Mouse (Mus musculus) yolk sac, embryonic 10.5 days (tissue): ENCODE results near the gene Asic2.

ENCODE experiments used
- DNase-seq: peaks from one replicate; pipeline ENCODE4 v3.0.0-alpha.2; 2017; ENCODE audit warnings: low spot score

Gene Asic2

GRCm38 (mm10) chr11:81954398-81954797 lies 13.9 kb downstream of the Asic2 start:
- DNase-seq, result no peak

GRCm38 (mm10) chr11:81948021-81948420 lies 20.2 kb downstream of the Asic2 start:
- DNase-seq, result no peak

- no peak for DNase-seq
Observed at GRCm38 (mm10) chr11:81942167-81942566, 26.1 kb downstream of the Asic2 start.

- no peak for DNase-seq
Observed at GRCm38 (mm10) chr11:81940988-81941387, 27.3 kb downstream of the Asic2 start.

- DNase-seq, result no peak
Observed at GRCm38 (mm10) chr11:81937516-81937915, 30.7 kb downstream of the Asic2 start.

- DNase-seq, result no peak
Observed at GRCm38 (mm10) chr11:81926393-81926792, 41.9 kb downstream of the Asic2 start.

DNA sequence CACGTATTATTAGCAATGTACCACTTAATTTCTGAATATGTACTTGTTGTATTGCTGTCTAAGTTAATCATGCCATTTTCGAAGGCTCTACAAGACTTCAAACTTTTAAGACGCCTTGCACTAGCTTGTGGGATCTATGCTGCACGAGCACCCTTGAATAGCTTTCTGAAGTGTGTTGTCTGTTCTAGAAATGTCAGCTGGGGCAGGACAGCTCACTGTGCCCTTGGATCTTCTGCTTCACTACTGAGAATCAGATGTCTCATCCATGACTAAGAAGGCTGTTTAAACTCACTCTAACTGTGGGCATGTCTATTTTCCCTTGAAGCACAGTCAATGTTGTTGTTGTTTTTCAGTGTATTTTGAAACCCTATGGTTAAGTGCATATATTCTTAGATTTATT lies 44.6 kb downstream of the Asic2 start:
- no peak for DNase-seq

GRCm38 (mm10) chr11:81923096-81923495 lies 45.2 kb downstream of the Asic2 start:
- DNase-seq, result no peak

DNA sequence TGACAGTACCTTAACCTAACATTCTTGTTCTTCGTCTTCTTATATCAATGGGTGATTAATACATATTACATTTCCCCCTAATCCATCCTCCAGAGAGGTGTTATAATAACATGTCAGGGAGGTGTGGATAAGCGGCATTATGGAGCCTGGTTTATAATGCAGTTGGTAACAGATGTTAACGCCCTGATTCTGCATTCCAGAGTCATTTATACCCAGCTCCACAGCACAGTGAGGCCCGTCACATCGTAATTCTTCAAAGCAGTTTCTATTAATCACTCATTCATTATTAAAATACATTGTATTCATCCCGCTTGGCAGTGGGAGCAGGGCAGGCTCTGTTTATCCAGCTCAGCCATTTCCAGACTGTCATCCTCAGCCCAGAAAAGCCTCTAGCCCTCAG lies 52.8 kb downstream of the Asic2 start:
- DNase-seq, result no peak

GRCm38 (mm10) chr11:81913071-81913470 lies 55.2 kb downstream of the Asic2 start:
- no peak for DNase-seq

GRCm38 (mm10) chr11:81909397-81909894 lies 58.8 kb downstream of the Asic2 start:
- no peak for DNase-seq

DNA sequence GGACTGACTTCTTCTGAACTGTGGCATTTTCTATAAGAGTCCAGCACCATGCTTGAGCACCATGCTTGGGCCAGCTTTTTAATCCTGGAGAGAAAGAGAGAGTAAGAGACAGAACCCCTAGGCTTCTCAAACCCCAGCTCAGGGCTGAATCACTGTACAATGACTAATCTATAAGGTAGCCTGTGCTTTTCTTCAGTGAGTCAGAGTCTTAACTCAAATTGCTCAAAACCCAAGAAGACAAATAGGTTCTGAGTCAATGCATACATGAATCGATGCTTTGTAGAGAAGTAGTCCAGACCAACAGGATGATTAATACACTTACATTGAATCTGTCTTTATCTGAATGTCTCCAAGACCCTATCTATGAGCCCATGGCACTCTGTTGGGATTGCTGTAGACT lies 59.5 kb downstream of the Asic2 start:
- DNase-seq, result no peak

DNA sequence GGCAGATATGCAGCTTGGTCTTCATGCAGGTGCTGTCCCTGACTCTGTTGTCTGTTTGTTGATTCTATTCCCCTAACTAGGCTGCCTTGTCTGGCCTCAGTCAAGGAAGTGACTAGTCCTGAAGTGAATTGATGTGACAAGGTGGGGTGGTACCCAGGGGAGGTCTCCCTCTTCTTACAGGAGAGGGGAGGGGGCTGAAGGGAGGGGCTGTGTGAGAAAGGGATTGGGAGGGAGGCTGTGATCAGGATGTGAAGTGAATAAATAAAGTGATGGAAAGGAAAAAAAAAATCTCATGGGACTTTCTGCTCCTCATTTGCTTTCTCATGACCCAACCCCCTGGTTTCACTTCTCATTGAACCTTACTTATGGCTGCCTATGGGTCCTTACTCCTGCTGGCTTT lies 65.9 kb downstream of the Asic2 start:
- DNase-seq, result no peak

- DNase-seq, result no peak
Observed at GRCm38 (mm10) chr11:81897547-81898354, 70.5 kb downstream of the Asic2 start.

GRCm38 (mm10) chr11:81896511-81896910 lies 71.7 kb downstream of the Asic2 start:
- DNase-seq, result no peak

DNA sequence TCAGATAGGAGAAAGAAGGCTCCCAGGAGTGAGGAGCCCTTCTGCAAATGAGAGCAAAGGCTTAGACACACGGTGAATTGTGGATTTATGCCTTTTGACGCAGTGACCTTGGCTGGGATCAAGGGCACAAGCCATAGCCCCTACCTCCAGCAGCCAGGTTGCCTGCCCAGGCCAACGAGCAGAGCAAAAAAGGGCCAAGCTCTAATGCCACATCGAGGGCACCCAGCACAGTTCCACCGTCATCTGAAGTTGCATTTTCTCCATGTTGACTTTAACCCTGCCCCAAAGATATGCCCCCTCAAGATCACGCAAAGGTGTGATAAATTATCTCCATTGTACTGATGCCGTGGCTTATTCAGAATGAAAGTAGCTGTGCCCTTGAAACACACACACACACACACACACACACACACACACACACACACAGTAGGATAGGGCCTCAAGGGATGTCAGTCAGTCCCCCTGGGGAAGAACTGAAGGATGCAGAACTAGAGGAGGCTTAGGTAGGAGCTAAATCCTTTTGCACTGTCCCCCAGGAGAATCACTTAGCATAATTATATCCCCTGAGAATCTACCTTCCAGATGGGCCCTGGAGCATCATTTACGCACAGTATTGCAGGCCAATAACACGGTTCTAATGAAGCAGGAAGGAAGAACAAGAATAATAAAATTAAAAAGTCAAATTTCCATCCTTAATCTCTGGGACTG lies 96.6 kb downstream of the Asic2 start:
- no peak for DNase-seq

DNA sequence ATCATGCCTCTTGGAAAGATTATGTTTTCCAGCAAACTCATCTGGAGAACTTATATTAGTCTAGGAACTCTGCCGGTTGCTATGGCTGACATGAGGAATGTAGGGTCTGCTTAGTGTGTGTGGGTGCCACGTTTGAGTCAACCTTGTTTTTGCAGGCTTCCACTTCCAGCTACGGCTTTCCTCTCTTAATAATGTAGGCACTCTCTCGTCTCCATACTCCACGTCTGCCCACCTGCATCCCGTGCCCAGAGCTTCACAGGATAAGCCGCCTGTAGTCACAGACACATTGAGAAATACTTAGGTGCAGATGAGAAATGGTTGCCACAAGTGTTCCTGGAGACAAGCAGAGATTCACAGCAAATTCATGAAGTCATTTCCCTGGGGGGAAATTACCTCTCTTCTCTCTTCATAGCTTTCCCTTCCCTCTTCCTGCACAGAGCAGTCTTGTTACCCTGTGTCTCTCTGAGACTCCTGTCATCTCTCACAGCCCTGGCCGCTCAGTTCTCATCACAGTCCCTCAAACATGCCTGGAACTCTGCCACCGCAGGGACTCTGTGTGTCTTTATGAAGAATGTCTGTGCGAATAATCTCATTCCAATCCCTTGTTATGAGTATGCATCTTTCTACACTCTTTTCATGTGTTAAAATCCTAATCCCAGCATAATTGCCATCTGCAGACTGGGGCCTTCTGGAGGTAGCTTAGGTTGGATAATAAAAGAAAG lies 102.4 kb downstream of the Asic2 start:
- DNase-seq, result no peak

GRCm38 (mm10) chr11:81860250-81860972 lies 107.8 kb downstream of the Asic2 start, which contains the start of gene 5530401A14Rik:
Gene 5530401A14Rik, plus strand, starts transcription at chr11:81860673.
- DNase-seq, result peak; percentile 15

GRCm38 (mm10) chr11:81847773-81848490 lies 120.3 kb downstream of the Asic2 start:
- no peak for DNase-seq

DNA sequence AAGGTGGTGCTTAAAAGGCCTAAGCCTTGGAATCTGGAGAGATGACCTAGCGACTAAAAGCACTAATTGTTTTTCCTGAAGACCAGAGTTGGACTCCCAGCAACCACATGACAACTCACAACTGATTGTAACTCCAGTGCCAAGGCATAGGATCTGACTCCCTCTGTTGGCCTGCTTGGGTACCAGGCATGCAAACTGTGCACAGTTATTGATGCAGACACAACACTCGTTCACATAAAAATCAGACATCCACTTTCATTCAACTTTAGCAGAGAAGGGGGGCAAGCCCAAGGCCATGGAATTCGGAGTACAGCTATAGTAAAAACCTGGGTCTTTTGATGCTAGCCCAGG lies 122.6 kb downstream of the Asic2 start:
- no peak for DNase-seq

GRCm38 (mm10) chr11:81845010-81845685 lies 123.1 kb downstream of the Asic2 start:
- no peak for DNase-seq
